Mouse (Mus musculus) MEL (cell line): ENCODE measurements around the gene Gp6.

Experiments used
- CTCF ChIP-seq, 3 experiments: IDR thresholded peaks in 2 of 3; conservative IDR thresholded peaks in 1 of 3; 2 replicates each; pipeline ENCODE4 v1.5.1; 2011 to 2012; ENCODE audit warnings: low read length in 3 of 3, low read depth in 2 of 3, mild to moderate bottlenecking in 2 of 3, improper control_type of control experiment in 1 of 3, inconsistent platforms in 1 of 3, mixed read lengths in 1 of 3, moderate library complexity in 1 of 3; ENCODE audit not compliant: control insufficient read depth in 1 of 3, insufficient read depth in 1 of 3, poor library complexity in 1 of 3, severe bottlenecking in 1 of 3
- EP300 ChIP-seq, 2 experiments: IDR thresholded peaks; 2 replicates each; pipeline ENCODE4 v1.6.1; 2011; ENCODE audit warnings: improper control_type of control experiment in 2 of 2, low read length in 2 of 2, low read depth in 1 of 2, mild to moderate bottlenecking in 1 of 2
- JUND ChIP-seq: IDR thresholded peaks from 2 replicates; pipeline ENCODE4 v1.6.1; 2011; ENCODE audit warnings: low read depth, mild to moderate bottlenecking, improper control_type of control experiment, low read length
- MEF2A ChIP-seq: IDR thresholded peaks from 2 replicates; pipeline ENCODE4 v1.6.1; 2014; ENCODE audit warnings: low read depth, mild to moderate bottlenecking, inconsistent platforms, low read length, improper control_type of control experiment; ENCODE audit not compliant: poor library complexity, insufficient replicate concordance, severe bottlenecking; ENCODE audit errors: extremely low read depth
- POLR2A ChIP-seq, 2 experiments: IDR thresholded peaks; 2 replicates each; pipeline ENCODE4 v1.6.1; 2011 to 2012; ENCODE audit warnings: low read length in 2 of 2, mild to moderate bottlenecking in 2 of 2, control low read depth in 1 of 2, improper control_type of control experiment in 1 of 2, low read depth in 1 of 2, moderate library complexity in 1 of 2; ENCODE audit not compliant: control insufficient read depth in 1 of 2, insufficient read depth in 1 of 2, poor library complexity in 1 of 2
- ZNF384 ChIP-seq: IDR thresholded peaks from 2 replicates; pipeline ENCODE4 v1.6.1; 2012; ENCODE audit warnings: low read depth, mild to moderate bottlenecking, inconsistent platforms, low read length, improper control_type of control experiment

DNA sequence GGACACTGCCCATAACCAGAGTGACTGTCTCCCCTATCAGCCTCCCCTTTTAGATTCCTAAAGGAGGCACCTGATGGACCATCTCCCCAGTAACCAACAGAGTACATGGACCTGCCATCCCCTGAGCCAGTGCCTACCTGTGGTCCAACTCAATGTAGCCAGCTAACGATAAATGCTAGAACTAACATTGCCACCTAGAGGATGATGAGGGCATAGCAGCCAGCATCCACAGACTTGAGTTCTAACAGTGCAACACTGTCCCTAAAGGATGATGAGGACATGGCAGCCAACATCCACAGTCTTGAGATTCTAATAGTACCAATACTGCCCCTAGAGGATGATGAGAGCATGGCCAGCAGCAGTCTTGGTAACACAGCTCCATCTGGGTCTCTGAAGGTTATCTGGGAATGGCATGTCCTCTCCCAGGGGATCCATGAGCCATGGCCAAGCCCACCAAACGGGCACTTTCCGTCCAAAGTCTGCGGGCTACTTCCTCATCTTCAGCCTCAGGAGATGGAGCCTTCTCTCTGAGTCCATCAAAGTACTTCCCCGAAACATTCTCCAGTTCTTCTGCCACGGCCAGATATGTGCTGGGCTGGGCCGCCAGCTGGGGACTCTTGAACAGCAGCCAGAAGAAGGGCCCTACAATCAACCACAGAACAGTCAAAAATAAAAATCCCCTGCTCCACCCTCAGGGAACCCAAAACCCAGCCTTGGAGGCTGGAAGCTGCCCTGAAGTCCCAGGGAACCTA is 29.8 kb upstream of the Gp6 start:
- 0 out of 2 replicates have a peak, but pooled peaks have one; percentile 54 for TF ChIP-seq MEF2A
- TF ChIP-seq ZNF384: no peak
- no peak for TF ChIP-seq POLR2A (IDR thresholded peaks at IDR 0.05; ENCODE audit: control insufficient read depth in 1 of 2, insufficient read depth in 1 of 2, low read depth in 1 of 2, low read length in 2 of 2, poor library complexity in 1 of 2)
- no peak for TF ChIP-seq JUND
- TF ChIP-seq CTCF (IDR thresholded peaks at IDR 0.05 in 2 of 3, conservative IDR thresholded peaks at IDR 0.05 in 1 of 3; ENCODE audit: control insufficient read depth in 1 of 3, insufficient read depth in 1 of 3, low read depth in 2 of 3, low read length in 3 of 3, poor library complexity in 1 of 3, severe bottlenecking in 1 of 3): peak; percentile 54 to 100 (median 99)
- TF ChIP-seq EP300 (IDR thresholded peaks at IDR 0.05; ENCODE audit: low read depth in 1 of 2, low read length in 2 of 2): peak; percentile 79 to 87
